Mouse (Mus musculus): ENCODE results near the gene Slc36a2. TPM values are rescaled to one million over a fixed set of nuclear protein-coding genes. Genes with fewer than 3 reads are reported as not detected.

The Slc36a2 gene
- polyA plus RNA-seq (2016; fragmentation: Nextera tagmentation; extraction: Ambion mirVana) = 0.15 and 0.39 TPM in 2 replicates

GRCm38 (mm10) chr11:55184733-55185291 lies at the start of gene Slc36a2:
Gene Slc36a2 (minus strand): TSS chr11:55185077.
- no peak within 1 kb of the TSS for H3K4me2 ChIP-seq (replicated peaks)
- H3K36me3 ChIP-seq = no peaks in the 10 kb centered on the region
- ATAC-seq (ENCODE audit: insufficient number of reproducible peaks, insufficient read depth, low FRiP score, low TSS enrichment) = no peak
- H3K9ac ChIP-seq = no peak within 1 kb of the TSS
- H3K9me3 ChIP-seq = no peaks in the 10 kb centered on the region
- H3K27ac ChIP-seq = no peak within 1 kb of the TSS
- no peak within 1 kb of the TSS for H3K4me3 ChIP-seq
- no peaks in the 10 kb centered on the region for H3K4me1 ChIP-seq
- H3K27me3 ChIP-seq = no peaks in the 10 kb centered on the region
- 31% methylated on average over 10 of the region's 10 CpGs for WGBS

DNA sequence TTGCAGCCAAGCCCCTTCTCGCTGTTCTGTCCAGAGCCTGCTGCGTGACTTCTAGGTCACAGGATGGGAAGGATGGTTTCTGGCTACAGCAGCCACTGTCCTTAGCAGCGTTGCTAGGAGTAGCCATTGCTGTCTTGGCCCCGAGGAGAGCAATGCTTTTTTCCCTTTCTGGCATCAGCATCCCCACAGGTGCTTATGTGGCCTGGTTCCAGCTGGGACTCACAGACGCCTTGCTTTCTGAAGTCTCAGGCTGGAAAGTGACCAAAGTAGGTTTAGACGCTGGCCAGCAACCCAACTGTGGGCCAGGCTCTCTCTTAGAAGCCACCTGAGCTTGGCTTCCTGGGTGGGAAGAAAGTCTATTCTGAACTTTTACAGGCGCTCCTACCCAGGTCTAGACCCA lies 49.4 kb upstream of the Slc36a2 start:
- no peaks in the 10 kb centered on the region for H3K4me1 ChIP-seq
- H3K4me3 ChIP-seq = no peak overlapping the region
- no peak overlapping the region for H3K9ac ChIP-seq
- no peaks in the 10 kb centered on the region for H3K36me3 ChIP-seq
- no peak overlapping the region for H3K27ac ChIP-seq
- no peak overlapping the region for H3K4me2 ChIP-seq (replicated peaks)
- ATAC-seq (ENCODE audit: insufficient number of reproducible peaks, insufficient read depth, low FRiP score, low TSS enrichment) = no peak
- 88% methylated on average over 7 of the region's 7 CpGs for whole genome bisulfite sequencing
- no peaks in the 10 kb centered on the region for H3K27me3 ChIP-seq
- no peaks in the 10 kb centered on the region for H3K9me3 ChIP-seq

- Histone ChIP-seq H3K4me1 (no peaks in the 10 kb centered on the region), H3K9me3 (no peaks in the 10 kb centered on the region), H3K27ac (no peak overlapping the region), H3K4me3 (no peak overlapping the region), H3K27me3 (no peaks in the 10 kb centered on the region), H3K4me2 (replicated peaks) (no peak overlapping the region), H3K36me3 (0 out of 2 replicates have a peak, but pooled peaks cover 5% of the 10 kb centered on the region), H3K9ac (no peak overlapping the region)
- WGBS = 90% methylated on average over 6 of the region's 6 CpGs
- ATAC-seq (ENCODE audit: insufficient number of reproducible peaks, insufficient read depth, low FRiP score, low TSS enrichment) = no peak
Observed at GRCm38 (mm10) chr11:55231034-55231433, 46.2 kb upstream of the Slc36a2 start.

GRCm38 (mm10) chr11:55221306-55221705 lies 36.4 kb upstream of the Slc36a2 start:
- H3K36me3 ChIP-seq = peaks cover 22% of the 10 kb centered on the region; the same call in 1 of the 2 replicates

GRCm38 (mm10) chr11:55218473-55218872 lies 33.6 kb upstream of the Slc36a2 start:
- H3K27me3 ChIP-seq = no peaks in the 10 kb centered on the region
- H3K9ac ChIP-seq = no peak overlapping the region
- H3K4me2 ChIP-seq (replicated peaks) = no peak overlapping the region
- no peak for ATAC-seq (ENCODE audit: insufficient number of reproducible peaks, insufficient read depth, low FRiP score, low TSS enrichment)
- 84% methylated on average over 3 of the region's 3 CpGs for WGBS
- H3K27ac ChIP-seq = no peak overlapping the region
- no peaks in the 10 kb centered on the region for H3K4me1 ChIP-seq
- H3K4me3 ChIP-seq = no peak overlapping the region
- H3K9me3 ChIP-seq = no peaks in the 10 kb centered on the region
- 0 out of 2 replicates have a peak, but pooled peaks cover 7% of the 10 kb centered on the region for H3K36me3 ChIP-seq

More at GRCm38 (mm10) chr11:55221306-55221705, 36.4 kb upstream of the Slc36a2 start:
- H3K27ac ChIP-seq = no peak overlapping the region
- 89% methylated on average over 7 of the region's 7 CpGs for WGBS
- H3K9ac ChIP-seq = no peak overlapping the region
- no peaks in the 10 kb centered on the region for H3K9me3 ChIP-seq
- H3K4me3 ChIP-seq = no peak overlapping the region
- H3K27me3 ChIP-seq = no peaks in the 10 kb centered on the region
- ATAC-seq (ENCODE audit: insufficient number of reproducible peaks, insufficient read depth, low FRiP score, low TSS enrichment) = no peak
- no peak overlapping the region for H3K4me2 ChIP-seq (replicated peaks)
- H3K4me1 ChIP-seq = no peaks in the 10 kb centered on the region

- no peaks in the 10 kb centered on the region for H3K27me3 ChIP-seq
- no peak overlapping the region for H3K9ac ChIP-seq
- no peak overlapping the region for H3K4me3 ChIP-seq
- ATAC-seq (ENCODE audit: insufficient number of reproducible peaks, insufficient read depth, low FRiP score, low TSS enrichment) = no peak
- WGBS = 91% methylated on average over 7 of the region's 7 CpGs
- H3K4me2 ChIP-seq (replicated peaks) = no peak overlapping the region
- no peaks in the 10 kb centered on the region for H3K4me1 ChIP-seq
- no peak overlapping the region for H3K27ac ChIP-seq
- 0 out of 2 replicates have a peak, but pooled peaks cover 6% of the 10 kb centered on the region for H3K36me3 ChIP-seq
- no peaks in the 10 kb centered on the region for H3K9me3 ChIP-seq
Observed at GRCm38 (mm10) chr11:55217880-55218279, 33.0 kb upstream of the Slc36a2 start.

- 76% methylated on average over 4 of the region's 4 CpGs for WGBS
- no peak overlapping the region for H3K9ac ChIP-seq
- no peak for ATAC-seq (ENCODE audit: insufficient number of reproducible peaks, insufficient read depth, low FRiP score, low TSS enrichment)
- 0 out of 2 replicates have a peak, but pooled peaks cover 6% of the 10 kb centered on the region for H3K36me3 ChIP-seq
- no peaks in the 10 kb centered on the region for H3K27me3 ChIP-seq
- no peaks in the 10 kb centered on the region for H3K4me1 ChIP-seq
- no peak overlapping the region for H3K4me3 ChIP-seq
- no peaks in the 10 kb centered on the region for H3K9me3 ChIP-seq
- no peak overlapping the region for H3K4me2 ChIP-seq (replicated peaks)
- H3K27ac ChIP-seq = no peak overlapping the region
Observed at GRCm38 (mm10) chr11:55217418-55217817, 32.5 kb upstream of the Slc36a2 start.

DNA sequence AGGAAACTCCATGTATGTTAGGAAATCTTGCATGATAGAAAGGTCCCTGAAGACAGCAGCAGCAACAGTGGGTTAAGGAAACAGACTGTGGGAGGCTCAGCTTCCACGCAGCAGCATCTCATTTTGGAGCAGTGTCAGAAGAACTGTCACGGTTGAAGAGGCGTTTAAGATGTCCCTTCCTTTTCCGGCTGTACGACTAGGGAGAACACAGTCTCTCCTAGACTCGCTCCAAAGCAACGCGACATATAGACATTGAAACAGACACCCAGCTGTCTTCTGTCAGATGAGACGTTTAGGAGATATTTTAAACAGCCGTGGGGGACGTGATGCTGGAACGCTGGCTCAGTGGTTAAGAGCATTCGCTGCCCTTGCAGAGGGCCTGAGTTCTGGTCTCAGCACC lies 32.0 kb upstream of the Slc36a2 start:
- Histone ChIP-seq H3K27me3 (no peaks in the 10 kb centered on the region), H3K36me3 (0 out of 2 replicates have a peak, but pooled peaks cover 6% of the 10 kb centered on the region), H3K9me3 (no peaks in the 10 kb centered on the region), H3K27ac (no peak overlapping the region), H3K4me1 (no peaks in the 10 kb centered on the region), H3K4me2 (replicated peaks) (no peak overlapping the region), H3K9ac (no peak overlapping the region), H3K4me3 (no peak overlapping the region)
- 83% methylated on average over 13 of the region's 13 CpGs for WGBS
- no peak for ATAC-seq (ENCODE audit: insufficient number of reproducible peaks, insufficient read depth, low FRiP score, low TSS enrichment)

DNA sequence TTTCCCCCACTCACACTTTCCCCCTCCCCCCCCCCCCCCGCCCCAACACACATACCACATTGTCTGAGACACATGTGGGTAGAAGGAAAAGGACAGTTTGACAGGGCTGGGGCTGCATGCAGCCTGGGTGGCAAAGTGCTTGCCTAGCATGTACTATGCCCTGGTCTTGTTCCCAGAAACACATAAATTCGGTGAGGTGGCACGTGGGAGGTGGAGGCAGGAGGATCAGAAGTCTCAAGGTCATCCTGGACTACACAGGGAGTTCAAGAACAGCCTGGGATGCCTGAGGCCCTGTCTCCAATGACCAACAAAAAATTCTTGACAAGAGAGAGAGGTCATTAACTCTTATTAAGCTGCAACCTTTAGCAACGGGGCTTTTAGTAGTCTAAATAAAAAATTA lies 31.2 kb upstream of the Slc36a2 start:
- Histone ChIP-seq H3K4me3 (no peak overlapping the region), H3K4me1 (no peaks in the 10 kb centered on the region), H3K9ac (no peak overlapping the region), H3K27ac (no peak overlapping the region), H3K9me3 (no peaks in the 10 kb centered on the region), H3K27me3 (no peaks in the 10 kb centered on the region), H3K36me3 (0 out of 2 replicates have a peak, but pooled peaks cover 6% of the 10 kb centered on the region), H3K4me2 (replicated peaks) (no peak overlapping the region)
- no peak for ATAC-seq (ENCODE audit: insufficient number of reproducible peaks, insufficient read depth, low FRiP score, low TSS enrichment)
- WGBS = 66% methylated on average over 3 of the region's 4 CpGs

DNA sequence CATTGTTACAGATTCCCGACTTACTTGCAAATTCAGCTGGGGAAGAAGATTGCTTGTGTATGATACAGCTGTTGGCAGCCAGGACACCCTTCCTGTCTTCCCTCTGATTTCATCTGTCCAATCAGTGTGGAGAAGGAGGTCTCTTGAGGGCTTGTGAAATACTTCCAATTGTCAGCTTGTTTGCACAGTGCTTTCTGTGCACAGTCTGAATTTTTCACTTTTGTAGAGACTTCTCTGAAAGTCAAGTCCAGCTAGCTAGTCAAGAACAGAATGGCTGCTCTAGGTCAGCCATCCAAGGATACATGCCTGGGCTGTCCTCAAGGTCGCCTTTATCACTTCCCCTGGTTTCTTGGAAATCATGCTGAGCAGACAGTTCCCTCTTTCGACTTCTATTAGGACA lies 30.1 kb upstream of the Slc36a2 start:
- no peak for ATAC-seq (ENCODE audit: insufficient number of reproducible peaks, insufficient read depth, low FRiP score, low TSS enrichment)
- WGBS = 84% methylated on average over 3 of the region's 3 CpGs

DNA sequence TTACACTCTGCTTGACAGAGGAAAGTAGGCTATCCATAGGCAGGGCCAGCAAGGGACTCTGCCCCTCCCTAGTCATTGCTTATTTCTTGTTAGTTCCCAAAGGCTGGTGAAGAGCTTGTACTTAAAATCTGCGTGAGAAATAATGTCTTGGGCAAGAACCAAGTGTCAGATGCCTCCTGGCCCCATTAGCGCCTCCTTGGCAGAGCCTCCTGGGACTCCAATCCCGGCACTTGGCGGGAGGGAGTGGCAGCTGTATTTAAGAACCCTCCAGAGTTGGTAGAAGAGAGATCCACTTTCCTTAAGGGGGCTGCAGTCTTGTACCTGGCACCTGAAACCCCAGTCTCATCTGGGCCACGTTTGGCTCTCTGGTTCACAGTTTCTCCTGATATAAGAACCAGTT lies 29.3 kb upstream of the Slc36a2 start:
- Histone ChIP-seq H3K27ac (no peak overlapping the region), H3K4me2 (replicated peaks) (no peak overlapping the region), H3K36me3 (no peaks in the 10 kb centered on the region), H3K4me1 (peaks cover 9% of the 10 kb centered on the region; the same call in 1 of the 2 replicates), H3K9me3 (no peaks in the 10 kb centered on the region), H3K27me3 (no peaks in the 10 kb centered on the region), H3K4me3 (no peak overlapping the region), H3K9ac (no peak overlapping the region)
- 79% methylated on average over 5 of the region's 5 CpGs for WGBS
- ATAC-seq (ENCODE audit: insufficient number of reproducible peaks, insufficient read depth, low FRiP score, low TSS enrichment) = no peak

More for the DNA sequence above, 30.1 kb upstream of the Slc36a2 start:
- H3K27ac ChIP-seq = no peak overlapping the region
- H3K27me3 ChIP-seq = no peaks in the 10 kb centered on the region
- H3K4me1 ChIP-seq = peaks cover under 1% of the 10 kb centered on the region; the same call in 1 of the 2 replicates
- no peak overlapping the region for H3K9ac ChIP-seq
- H3K4me2 ChIP-seq (replicated peaks) = no peak overlapping the region
- H3K36me3 ChIP-seq = no peaks in the 10 kb centered on the region
- no peaks in the 10 kb centered on the region for H3K9me3 ChIP-seq
- no peak overlapping the region for H3K4me3 ChIP-seq

GRCm38 (mm10) chr11:55213518-55213917 lies 28.6 kb upstream of the Slc36a2 start:
- Histone ChIP-seq H3K4me2 (replicated peaks) (no peak overlapping the region), H3K27ac (no peak overlapping the region), H3K36me3 (no peaks in the 10 kb centered on the region), H3K9me3 (no peaks in the 10 kb centered on the region), H3K4me1 (peaks cover 12% of the 10 kb centered on the region), H3K4me3 (no peak overlapping the region), H3K9ac (no peak overlapping the region), H3K27me3 (no peaks in the 10 kb centered on the region)
- WGBS = 94% methylated on average over 4 of the region's 4 CpGs
- ATAC-seq (ENCODE audit: insufficient number of reproducible peaks, insufficient read depth, low FRiP score, low TSS enrichment) = no peak

Data from embryonic facial prominence, embryonic 12.5 days (tissue).